Mouse (Mus musculus): ENCODE measurements around the gene Fut4. TPM values are rescaled to one million over a fixed set of nuclear protein-coding genes. Genes with fewer than 3 reads are reported as not detected.

Gene Fut4
- polyA plus RNA-seq, 1 experiment = not detected

DNA sequence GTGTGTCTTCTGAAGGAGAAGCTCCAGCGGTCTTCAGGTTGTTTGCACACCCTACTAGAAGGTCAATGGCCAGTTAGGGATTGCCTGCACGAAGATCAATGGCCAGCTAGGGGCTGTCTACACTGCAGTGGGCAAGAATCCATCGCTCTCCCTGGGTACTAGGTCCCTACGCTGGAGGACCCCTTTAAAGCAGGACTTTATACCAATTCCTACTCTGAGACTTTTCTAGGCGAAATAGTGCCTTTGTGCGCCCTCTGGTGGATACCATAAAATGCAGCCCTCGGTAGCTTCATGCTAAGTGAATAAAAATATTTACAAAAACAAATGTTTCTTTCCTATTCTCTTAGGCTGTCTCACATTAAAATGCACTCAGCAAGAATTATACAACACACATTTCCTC is 12.6 kb upstream of the Fut4 start:
- H3K4me3 ChIP-seq (ENCODE audit: insufficient read depth, low read depth, low read length) = no peak overlapping the region
- WGBS = 17% methylated on average over 7 of the region's 7 CpGs
- TF ChIP-seq POLR2A (IDR thresholded peaks at IDR 0.05; ENCODE audit: insufficient read depth, low read depth, low read length) (no peak), CTCF (IDR thresholded peaks at IDR 0.05; ENCODE audit: insufficient read depth, low read depth, low read length) (no peak)
- no peaks in the 10 kb centered on the region for H3K4me1 ChIP-seq (ENCODE audit: control insufficient read depth, insufficient read depth, low read length)
- H3K27ac ChIP-seq (ENCODE audit: insufficient read depth, low read depth, low read length) = no peak overlapping the region

GRCm38 (mm10) chr9:14759261-14759660 is 7.1 kb upstream of the Fut4 start:
- TF ChIP-seq CTCF (IDR thresholded peaks at IDR 0.05; ENCODE audit: insufficient read depth, low read depth, low read length) = no peak
- no peak for TF ChIP-seq POLR2A (IDR thresholded peaks at IDR 0.05; ENCODE audit: insufficient read depth, low read depth, low read length)
- H3K4me3 ChIP-seq (ENCODE audit: insufficient read depth, low read depth, low read length) = no peak overlapping the region
- no peak overlapping the region for H3K27ac ChIP-seq (ENCODE audit: insufficient read depth, low read depth, low read length)
- no peaks in the 10 kb centered on the region for H3K4me1 ChIP-seq (ENCODE audit: control insufficient read depth, insufficient read depth, low read length)

- no peak overlapping the region for H3K4me3 ChIP-seq (ENCODE audit: insufficient read depth, low read depth, low read length)
- no peak overlapping the region for H3K27ac ChIP-seq (ENCODE audit: insufficient read depth, low read depth, low read length)
- no peak for TF ChIP-seq POLR2A (IDR thresholded peaks at IDR 0.05; ENCODE audit: insufficient read depth, low read depth, low read length)
- TF ChIP-seq CTCF (IDR thresholded peaks at IDR 0.05; ENCODE audit: insufficient read depth, low read depth, low read length) = no peak
- 69% methylated on average over 7 of the region's 7 CpGs for WGBS
- no peaks in the 10 kb centered on the region for H3K4me1 ChIP-seq (ENCODE audit: control insufficient read depth, insufficient read depth, low read length)
Measured at GRCm38 (mm10) chr9:14758590-14758989, 6.4 kb upstream of the Fut4 start.

DNA sequence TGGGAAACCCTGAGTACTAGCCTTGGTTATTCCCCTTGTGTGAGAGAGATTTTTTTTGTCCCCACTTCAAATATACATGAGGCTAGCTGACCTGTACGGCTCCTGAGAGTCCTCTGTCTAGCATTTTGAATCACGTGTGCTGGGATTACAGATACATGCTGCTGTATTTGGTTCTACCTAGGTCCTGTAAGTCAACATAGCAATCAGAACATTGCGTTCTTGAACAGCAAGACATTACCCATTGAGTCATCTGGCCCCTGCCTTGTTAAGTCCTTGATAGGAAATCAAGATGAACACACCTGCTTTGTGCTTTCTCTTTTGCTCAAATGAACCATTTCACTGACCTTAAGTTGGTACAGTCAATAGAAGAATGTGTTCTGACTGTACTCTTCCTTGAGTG is 2.3 kb upstream of the Fut4 start:
- no peak overlapping the region for H3K27ac ChIP-seq (ENCODE audit: insufficient read depth, low read depth, low read length)
- H3K4me3 ChIP-seq (ENCODE audit: insufficient read depth, low read depth, low read length) = no peak overlapping the region
- peaks cover 14% of the 10 kb centered on the region for H3K4me1 ChIP-seq (ENCODE audit: control insufficient read depth, insufficient read depth, low read length)
- TF ChIP-seq POLR2A (IDR thresholded peaks at IDR 0.05; ENCODE audit: insufficient read depth, low read depth, low read length) (no peak), CTCF (IDR thresholded peaks at IDR 0.05; ENCODE audit: insufficient read depth, low read depth, low read length) (no peak)
- 92% methylated on average over 3 of the region's 3 CpGs for WGBS

- TF ChIP-seq CTCF (IDR thresholded peaks at IDR 0.05; ENCODE audit: insufficient read depth, low read depth, low read length) (no peak), POLR2A (IDR thresholded peaks at IDR 0.05; ENCODE audit: insufficient read depth, low read depth, low read length) (no peak)
- Histone ChIP-seq H3K27ac (ENCODE audit: insufficient read depth, low read depth, low read length) (no peak overlapping the region), H3K4me3 (ENCODE audit: insufficient read depth, low read depth, low read length) (no peak overlapping the region), H3K4me1 (ENCODE audit: control insufficient read depth, insufficient read depth, low read length) (peaks cover 14% of the 10 kb centered on the region)
Measured at GRCm38 (mm10) chr9:14753947-14754346, 1.8 kb upstream of the Fut4 start.

DNA sequence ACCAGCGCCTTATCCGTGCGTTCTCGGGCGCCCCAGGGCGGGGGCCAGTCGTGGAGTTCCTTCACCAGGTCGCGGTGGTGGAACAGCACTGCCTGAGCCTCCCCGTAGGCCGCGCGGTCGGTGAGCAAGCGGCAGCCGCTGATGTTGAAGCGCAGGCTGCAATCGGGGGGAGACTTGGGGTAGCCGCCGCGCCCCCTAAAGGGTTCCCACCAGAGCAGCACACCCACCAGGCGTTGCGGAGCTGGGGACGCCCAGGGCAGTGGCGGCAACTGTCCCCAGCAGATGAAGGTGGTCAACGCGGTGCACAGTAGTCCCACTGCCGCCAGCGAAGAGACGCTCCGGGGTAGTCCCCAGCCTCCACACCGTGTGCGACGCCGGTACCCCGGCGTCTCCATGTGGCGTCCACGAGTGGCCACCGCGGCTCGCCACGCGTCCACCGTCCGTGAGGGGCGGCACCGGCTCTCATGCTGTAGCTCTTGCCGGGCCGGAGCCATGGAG is 641 bp downstream of the Fut4 start:
- peak overlapping the region; percentile 40 for H3K4me3 ChIP-seq (ENCODE audit: insufficient read depth, low read depth, low read length)

GRCm38 (mm10) chr9:14750901-14751502 is 1.2 kb downstream of the Fut4 start:
- H3K4me1 ChIP-seq (ENCODE audit: control insufficient read depth, insufficient read depth, low read length) = peaks cover 16% of the 10 kb centered on the region
- H3K27ac ChIP-seq (ENCODE audit: insufficient read depth, low read depth, low read length) = no peak overlapping the region
- peak overlapping the region; percentile 40 for H3K4me3 ChIP-seq (ENCODE audit: insufficient read depth, low read depth, low read length)
- TF ChIP-seq CTCF (IDR thresholded peaks at IDR 0.05; ENCODE audit: insufficient read depth, low read depth, low read length) (no peak), POLR2A (IDR thresholded peaks at IDR 0.05; ENCODE audit: insufficient read depth, low read depth, low read length) (no peak)
- WGBS = 54% methylated on average over 42 of the region's 42 CpGs

More for the DNA sequence above, 641 bp downstream of the Fut4 start:
- no peak overlapping the region for H3K27ac ChIP-seq (ENCODE audit: insufficient read depth, low read depth, low read length)
- TF ChIP-seq POLR2A (IDR thresholded peaks at IDR 0.05; ENCODE audit: insufficient read depth, low read depth, low read length) (no peak), CTCF (IDR thresholded peaks at IDR 0.05; ENCODE audit: insufficient read depth, low read depth, low read length) (no peak)
- H3K4me1 ChIP-seq (ENCODE audit: control insufficient read depth, insufficient read depth, low read length) = peaks cover 14% of the 10 kb centered on the region
- WGBS = 1% methylated on average over 50 of the region's 50 CpGs

- WGBS = 77% methylated on average over 19 of the region's 19 CpGs
Measured at GRCm38 (mm10) chr9:14740151-14740924, 11.9 kb downstream of the Fut4 start, which contains the start of gene Piwil4. TSS of gene Piwil4 (minus strand) at chr9:14740733.

DNA sequence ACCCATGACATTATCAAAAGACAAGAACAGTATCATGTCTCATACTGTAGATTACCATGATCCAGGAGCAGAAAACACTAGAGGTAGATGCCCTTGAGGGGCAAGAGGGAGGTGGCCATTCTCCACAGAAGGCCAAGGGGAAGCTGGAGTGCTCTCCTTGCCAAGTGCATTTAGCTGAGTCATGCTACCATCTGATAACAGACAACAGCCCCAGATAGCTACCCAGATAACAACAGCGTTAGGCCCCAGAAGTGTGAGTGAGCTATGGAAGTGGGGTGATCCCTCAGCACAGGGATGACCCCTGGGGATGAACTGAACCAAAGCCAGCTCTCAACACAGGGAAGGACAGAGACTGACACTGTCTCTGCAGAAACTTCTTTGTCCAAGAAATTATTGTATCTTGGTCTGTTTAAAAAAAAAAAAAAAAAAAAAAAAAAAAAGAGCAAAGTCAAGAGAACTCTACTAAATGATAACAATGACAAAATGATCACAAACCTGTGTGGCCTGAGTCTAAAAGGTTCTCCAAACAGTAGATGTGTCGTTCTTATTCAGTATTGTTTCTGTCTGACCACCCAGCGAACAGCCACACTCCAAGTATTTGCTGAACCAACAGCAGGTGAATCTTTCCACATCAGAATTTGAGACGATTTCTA is 12.6 kb downstream of the Fut4 start:
- TF ChIP-seq POLR2A (IDR thresholded peaks at IDR 0.05; ENCODE audit: insufficient read depth, low read depth, low read length) (no peak), CTCF (IDR thresholded peaks at IDR 0.05; ENCODE audit: insufficient read depth, low read depth, low read length) (no peak)
- Histone ChIP-seq H3K4me3 (ENCODE audit: insufficient read depth, low read depth, low read length) (no peak overlapping the region), H3K27ac (ENCODE audit: insufficient read depth, low read depth, low read length) (no peak overlapping the region), H3K4me1 (ENCODE audit: control insufficient read depth, insufficient read depth, low read length) (peaks cover 4% of the 10 kb centered on the region; the same call in 1 of the 2 replicates)
- 78% methylated on average over 4 of the region's 4 CpGs for WGBS

More at GRCm38 (mm10) chr9:14740151-14740924, 11.9 kb downstream of the Fut4 start, which contains the start of gene Piwil4:
- no peak for TF ChIP-seq POLR2A (IDR thresholded peaks at IDR 0.05; ENCODE audit: insufficient read depth, low read depth, low read length)
- no peak for TF ChIP-seq CTCF (IDR thresholded peaks at IDR 0.05; ENCODE audit: insufficient read depth, low read depth, low read length)
- Histone ChIP-seq H3K4me3 (ENCODE audit: insufficient read depth, low read depth, low read length) (no peak within 1 kb of the TSS), H3K27ac (ENCODE audit: insufficient read depth, low read depth, low read length) (no peak within 1 kb of the TSS), H3K4me1 (ENCODE audit: control insufficient read depth, insufficient read depth, low read length) (peaks cover 4% of the 10 kb centered on the region; the same call in 1 of the 2 replicates)

All from olfactory bulb, adult 2 months (tissue).